Mouse (Mus musculus) B cell, adult 2 months (primary cell): Measurements from ENCODE around the gene Znrd1.
"Not testable (repeated sequence)": the region's sequence is repeated elsewhere in the genome, so short reads cannot be mapped to it uniquely, and the experiment has no call there.

Experiments used
- DNase-seq, 2 experiments: peaks; one replicate each; pipeline ENCODE4 v3.0.0; 2022

Gene Znrd1

GRCm38 (mm10) chr17:36957999-36958743, at the start of gene Znrd1, which contains the start of gene Znrd1as:
Gene Znrd1 (minus strand): TSS chr17:36958559.
Gene Znrd1as (plus strand): TSS chr17:36958592.
- DNase-seq = peak; percentile 87 to 88

GRCm38 (mm10) chr17:37003366-37003765, 45.0 kb upstream of the Znrd1 start:
- DNase-seq = no peak

DNA sequence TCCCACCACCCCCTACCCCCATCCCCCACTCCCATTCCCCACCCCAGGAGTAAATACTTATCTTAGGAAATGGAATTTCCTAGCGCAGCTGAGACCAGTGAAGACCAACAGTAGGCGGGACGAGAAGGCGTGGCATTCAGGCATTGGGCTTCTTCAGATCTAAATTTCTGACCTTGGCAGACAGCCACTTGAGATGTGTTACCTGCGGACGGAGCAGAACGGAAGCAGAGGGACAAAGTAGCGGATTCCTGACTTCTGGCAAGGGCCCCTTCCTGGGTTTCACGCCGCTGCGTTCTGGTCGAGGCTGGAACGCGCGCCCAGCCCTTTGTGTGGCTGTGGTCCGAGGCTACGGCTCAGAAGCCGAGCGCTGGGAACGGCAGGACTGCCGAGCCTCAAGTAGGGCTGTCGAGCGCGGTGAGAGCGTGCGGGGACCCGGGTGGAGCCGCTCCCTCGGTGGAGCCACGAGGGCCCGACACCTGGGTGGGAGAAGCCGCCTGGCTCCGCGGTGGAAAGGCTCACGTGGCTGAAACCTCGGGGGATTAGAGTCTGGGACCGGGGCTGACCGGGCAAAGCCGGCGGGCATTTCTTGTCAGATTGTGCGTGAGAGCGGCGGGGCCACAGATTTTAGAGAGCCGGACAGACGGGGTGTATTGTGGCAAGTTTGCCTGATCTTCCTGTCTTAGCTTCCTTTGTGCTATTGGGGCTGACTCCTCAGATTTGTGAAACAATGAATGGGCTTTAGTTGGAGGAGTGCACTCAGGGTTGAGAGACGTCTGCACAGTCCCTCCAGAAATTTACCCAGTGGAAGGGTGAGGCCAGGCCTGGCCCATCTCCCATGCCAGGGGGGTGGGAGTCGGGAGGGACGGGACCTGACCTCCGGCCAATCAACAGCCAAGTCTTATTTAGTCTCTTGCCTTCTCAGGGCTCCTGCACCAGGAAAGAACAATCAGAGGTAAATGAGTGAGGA, 44.3 kb upstream of the Znrd1 start:
- peak in 1 of 2 experiments; percentile 3 for DNase-seq

GRCm38 (mm10) chr17:37000863-37001262, 42.5 kb upstream of the Znrd1 start, which contains the start of gene Zfp57:
Gene Zfp57 (plus strand): TSS chr17:37001163.
- DNase-seq = no peak

GRCm38 (mm10) chr17:36998477-36998876, 40.1 kb upstream of the Znrd1 start:
- DNase-seq = no peak

DNA sequence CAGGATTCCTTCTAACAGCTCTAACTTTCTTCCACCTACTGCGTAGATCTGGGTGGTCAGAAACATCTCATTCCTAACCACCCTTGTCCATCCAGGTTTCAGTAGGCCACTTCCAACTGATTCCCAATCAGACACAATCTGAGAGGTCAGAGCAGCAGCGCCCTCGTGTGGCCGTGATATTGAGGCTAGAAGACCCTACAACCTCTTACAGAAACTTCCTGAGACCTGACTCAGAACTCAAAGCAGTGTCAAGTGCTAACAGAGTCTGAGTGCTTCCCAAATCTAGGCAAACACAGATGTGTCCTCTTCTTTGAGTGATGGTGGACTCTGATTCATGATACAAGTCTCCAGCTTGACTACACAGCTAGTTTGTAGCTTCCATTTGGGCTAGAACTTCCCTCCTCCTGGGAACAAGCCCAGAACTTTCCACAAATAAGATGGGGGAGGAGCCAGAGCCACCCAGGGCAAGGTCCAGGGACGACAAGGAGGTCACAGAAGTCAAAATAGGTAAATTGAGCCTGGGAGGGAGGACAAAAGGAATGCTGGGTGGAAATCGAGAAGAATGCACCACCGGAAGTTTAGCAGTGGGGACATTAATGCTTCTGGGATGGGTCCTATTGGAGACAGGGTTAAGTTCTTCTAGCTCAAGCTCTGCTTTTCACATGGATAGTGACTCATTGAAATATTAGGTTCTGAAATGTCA, 38.8 kb upstream of the Znrd1 start:
- DNase-seq = peak; percentile 66 to 67

DNA sequence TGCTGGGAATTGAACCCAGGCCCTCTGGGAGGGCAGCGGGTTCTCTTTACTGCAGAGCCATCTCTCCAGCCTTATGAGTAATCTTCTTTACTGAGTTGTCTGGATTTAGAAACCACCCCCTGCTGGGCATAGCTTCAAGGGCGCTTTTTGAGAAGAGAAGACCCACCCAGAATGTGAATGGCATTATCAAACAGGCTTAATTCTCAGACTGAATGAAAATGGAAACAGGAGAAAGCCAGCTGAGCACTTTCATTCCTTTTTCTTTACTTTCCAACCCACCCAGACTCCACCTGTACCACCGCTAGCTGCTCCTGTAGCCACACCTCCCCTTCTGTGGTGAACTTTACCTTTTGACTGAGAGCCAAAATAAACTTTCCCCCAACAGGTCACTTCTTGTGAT, 37.1 kb upstream of the Znrd1 start:
- DNase-seq = no peak

DNA sequence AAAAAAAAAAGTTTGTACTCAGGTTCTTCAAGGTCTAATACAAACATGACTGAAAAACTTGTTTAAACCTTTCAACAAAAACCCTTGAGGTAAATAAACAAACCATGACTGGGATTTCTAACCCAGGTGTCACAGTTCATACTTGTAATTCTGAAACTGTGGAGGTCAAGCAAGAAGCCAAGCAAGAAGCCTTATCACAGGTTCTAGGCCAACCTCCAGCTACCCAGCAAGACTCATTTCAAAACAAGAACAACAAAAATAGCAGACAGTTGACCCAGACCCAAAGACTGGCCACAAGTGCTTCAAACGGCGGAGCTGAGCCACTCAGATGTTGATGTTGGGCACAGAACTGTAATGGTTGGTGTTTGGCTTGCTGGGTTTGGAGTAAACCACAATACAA, 36.2 kb upstream of the Znrd1 start:
- DNase-seq = no peak

DNA sequence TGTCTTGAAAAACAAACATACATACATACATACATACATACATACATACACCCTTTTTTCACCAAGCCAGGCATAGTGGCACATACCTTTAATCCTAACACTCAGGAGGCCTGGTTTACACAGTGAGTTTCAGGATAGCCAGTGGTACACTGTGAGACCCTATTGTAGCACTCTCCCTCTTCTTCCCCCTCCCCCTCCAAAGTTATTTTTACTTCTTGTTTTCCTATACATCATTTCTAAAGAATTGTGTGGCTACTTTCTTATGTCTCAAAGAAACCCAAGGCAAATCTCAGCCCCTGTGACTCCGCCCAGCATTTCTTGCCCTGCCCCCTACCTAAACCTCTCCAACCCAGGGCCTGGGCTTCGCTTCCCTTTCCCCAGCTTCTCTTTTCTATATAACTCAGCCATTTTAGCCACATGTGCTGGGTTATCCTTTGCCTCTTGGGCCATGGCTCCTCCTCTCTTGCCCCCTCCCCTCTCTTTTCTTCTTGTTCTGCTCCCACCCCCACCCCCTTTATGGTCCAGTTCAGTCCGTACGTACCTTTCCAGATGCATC, 35.5 kb upstream of the Znrd1 start:
- no peak for DNase-seq

- DNase-seq = no peak
Measured at GRCm38 (mm10) chr17:36992336-36993104, 34.2 kb upstream of the Znrd1 start.

DNA sequence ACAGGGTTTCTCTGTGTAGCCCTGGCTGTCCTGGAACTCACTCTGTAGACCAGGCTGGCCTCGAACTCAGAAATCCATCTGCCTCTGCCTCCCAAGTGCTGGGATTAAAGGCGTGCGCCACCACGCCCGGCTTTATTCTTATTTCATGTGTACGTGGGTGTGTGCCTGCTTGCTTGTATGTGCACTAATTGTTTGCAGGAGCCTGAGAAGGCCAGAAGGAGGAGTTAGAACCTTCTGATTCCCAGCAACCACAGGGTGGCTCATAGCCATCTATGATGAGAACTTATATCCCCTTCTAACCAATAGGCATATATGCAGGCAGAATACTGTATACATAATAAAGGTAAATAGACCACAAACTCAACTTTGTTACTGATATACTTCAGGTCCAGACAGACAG, 32.3 kb upstream of the Znrd1 start:
- not testable (repeated sequence) for DNase-seq

DNA sequence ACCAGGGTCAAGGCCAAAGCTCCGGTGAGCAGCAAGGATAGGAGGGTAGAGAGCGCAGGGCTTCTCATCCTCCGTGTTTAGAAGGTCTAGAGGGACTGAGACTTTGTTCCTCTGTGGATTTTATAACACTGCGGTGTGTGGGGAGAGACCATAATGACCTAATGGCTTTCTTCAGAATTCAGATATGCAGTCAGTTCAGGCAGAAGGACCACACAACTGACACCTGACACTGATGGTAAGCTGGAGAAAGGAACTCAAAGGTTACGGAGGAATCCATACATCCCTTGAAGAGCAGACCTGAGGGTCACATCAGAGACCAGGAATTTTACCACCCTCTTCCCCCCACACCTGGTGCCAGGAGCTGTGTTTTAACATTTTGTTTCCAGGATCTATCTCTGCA, 31.1 kb upstream of the Znrd1 start, which contains the start of gene H2-M5:
Gene H2-M5 (minus strand): TSS at position 101 of the 400 bp plus-strand sequence.
- no peak for DNase-seq

GRCm38 (mm10) chr17:36988475-36988874, 30.1 kb upstream of the Znrd1 start:
- DNase-seq = no peak

- DNase-seq = no peak
Measured at GRCm38 (mm10) chr17:36982253-36983155, 24.1 kb upstream of the Znrd1 start.

- DNase-seq = no peak
Measured at GRCm38 (mm10) chr17:36981845-36982244, 23.5 kb upstream of the Znrd1 start.

DNA sequence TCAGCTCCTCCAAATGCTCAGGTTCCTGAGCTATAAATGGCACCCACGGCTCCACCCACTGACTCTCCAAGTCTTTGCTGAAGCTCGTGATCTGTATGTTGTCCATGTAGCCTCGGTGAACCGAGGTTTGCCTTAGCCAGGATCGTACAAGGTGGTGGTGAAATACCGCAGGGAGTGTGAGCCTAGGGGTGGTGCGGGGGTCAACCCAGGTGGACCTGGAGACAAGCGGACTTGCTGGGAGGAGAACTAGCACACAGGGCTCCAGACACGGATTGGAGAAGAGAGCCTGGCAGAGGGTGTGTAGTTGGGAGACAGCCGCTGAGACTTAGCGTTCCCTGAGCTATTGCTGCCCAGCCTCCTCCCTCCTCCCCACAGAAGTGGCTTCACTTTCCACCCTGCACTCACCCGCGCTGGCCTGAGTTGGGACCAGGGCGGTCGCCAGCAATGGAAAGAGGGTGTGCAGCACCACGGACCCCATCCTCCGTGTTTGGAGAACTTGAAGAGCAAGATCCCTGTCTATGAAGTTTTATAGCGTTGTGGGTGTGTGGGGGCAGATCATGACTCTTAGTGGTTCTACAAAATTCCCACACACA, 23.0 kb upstream of the Znrd1 start, which contains the start of gene 2410137M14Rik:
Gene 2410137M14Rik (minus strand): TSS at position 17 of the 593 bp plus-strand sequence.
- DNase-seq = no peak

GRCm38 (mm10) chr17:36973271-36973787, 15.0 kb upstream of the Znrd1 start:
- DNase-seq = no peak

- no peak for DNase-seq
Measured at GRCm38 (mm10) chr17:36972791-36973190, 14.4 kb upstream of the Znrd1 start.

DNA sequence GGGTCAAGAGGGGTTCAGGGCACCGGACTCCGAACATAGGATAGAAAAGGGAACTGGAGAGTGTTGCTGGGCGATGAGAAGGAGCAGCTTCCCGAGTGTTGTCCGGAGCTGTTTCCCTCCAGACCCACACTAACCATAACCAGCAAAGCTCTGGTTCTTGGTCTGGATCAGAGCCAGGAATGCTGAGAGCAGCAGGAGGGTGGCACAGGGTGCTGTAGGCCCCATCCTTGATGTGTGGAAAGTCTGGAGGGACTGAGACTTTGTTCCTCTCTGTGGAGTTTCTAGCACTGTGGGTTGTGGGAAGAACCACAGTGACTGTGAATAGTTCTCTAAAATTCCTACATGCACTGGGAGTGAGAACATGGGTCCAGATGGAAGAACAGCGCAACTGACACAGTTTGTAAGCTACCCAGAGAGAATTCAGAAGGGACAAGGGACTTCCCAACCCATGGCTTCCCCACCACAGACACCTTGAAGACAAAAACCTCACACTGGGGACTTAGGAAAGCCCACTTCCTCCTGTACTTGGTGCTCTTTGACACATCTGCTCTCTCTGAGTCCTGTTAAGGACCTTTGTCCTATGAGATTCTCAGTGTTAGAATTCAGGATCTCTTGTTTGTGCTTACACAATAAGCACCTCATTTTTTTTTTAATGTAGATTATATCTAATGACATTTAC, 13.0 kb upstream of the Znrd1 start:
- DNase-seq = no peak
